In the genomic region with DNA sequence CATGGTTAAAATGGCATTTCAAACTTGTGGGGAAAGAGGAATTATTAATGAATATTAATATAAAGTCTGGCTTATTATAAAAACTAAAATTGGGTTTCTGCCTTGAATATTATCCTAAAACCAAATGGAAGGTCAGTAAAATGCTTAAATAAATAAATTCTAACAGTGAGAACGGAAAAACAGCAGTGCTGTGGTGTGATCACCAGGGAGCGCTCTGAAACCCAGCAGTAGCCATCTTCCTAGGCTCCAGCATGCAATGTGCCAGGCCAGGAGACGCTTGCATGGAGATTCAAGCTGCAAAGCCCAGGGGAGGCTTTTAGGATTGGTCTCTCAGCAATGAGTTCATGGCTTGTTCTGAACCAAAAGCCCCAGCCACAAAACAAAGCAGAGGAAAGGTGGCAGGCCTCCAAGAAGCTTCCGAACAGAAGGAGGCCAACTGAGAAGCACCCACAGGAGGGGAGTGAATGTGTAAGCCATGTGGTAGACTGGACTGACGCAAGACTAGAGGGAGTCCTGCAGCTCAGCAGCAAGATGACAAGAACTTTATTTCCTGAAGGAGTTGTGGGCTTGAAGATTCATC, we compare ENCODE assay signal across 10 mouse cellular contexts. TPM values are rescaled to one million over a fixed set of nuclear protein-coding genes. Genes with fewer than 3 reads are reported as not detected.
DNase-seq lines count a peak whose midpoint lies in the region; ATAC-seq and TF ChIP-seq lines count a peak whose summit lies in the region.
"Had no signal": no experiment of that assay in that cellular context is flagged by ENCODE, and none has a peak within 500 bp of the region (broad histone marks: within the 10 kb centered on the region; RNA-seq: fewer than 3 reads in every experiment).

No protein-coding gene starts in this region.

- peak; percentile 32 for DNase-seq in forebrain, embryonic 14.5 days (ENCODE audit: low spot score)
- peak in 1 of 2 experiments; percentile 12 for DNase-seq in layer of hippocampus, adult 2 months (ENCODE audit: low spot score in 2 of 2)
- no peak for DNase-seq in layer of hippocampus, postnatal 36 days
- DNase-seq in 3134 (ENCODE audit: extremely low read depth, insufficient read length, low spot score) (peak; percentile 16), adipocyte (ENCODE audit: low spot score) (peak; percentile 57)
- no peak for DNase-seq in kidney, adult 2 months
- DNase-seq in frontal cortex, postnatal 10 days (ENCODE audit: low spot score in 2 of 2): no peak

- H3K4me2 ChIP-seq in forebrain, embryonic 14.5 days (ENCODE audit: low read length): no peak overlapping the region
- no peak overlapping the region for H3K4me2 ChIP-seq in forebrain, embryonic 13.5 days
- H3K4me2 ChIP-seq: limb, embryonic 13.5 days had no signal

- no peak for ATAC-seq in forebrain, embryonic 14.5 days
- ATAC-seq in forebrain, embryonic 13.5 days: no peak

- H3K27me3 ChIP-seq in forebrain, embryonic 14.5 days (replicated peaks; ENCODE audit: control insufficient read depth, insufficient read depth, low read length): no peaks in the 10 kb centered on the region
- H3K27me3 ChIP-seq in forebrain, embryonic 13.5 days: no peaks in the 10 kb centered on the region
- no peaks in the 10 kb centered on the region for H3K27me3 ChIP-seq in kidney, adult 2 months (replicated peaks; ENCODE audit: control insufficient read depth, insufficient read depth, low read length)
- H3K27me3 ChIP-seq: limb, embryonic 13.5 days had no signal

- no peak overlapping the region for H3K4me3 ChIP-seq in forebrain, embryonic 14.5 days (ENCODE audit: low read depth, low read length)
- no peak overlapping the region for H3K4me3 ChIP-seq in forebrain, embryonic 13.5 days
- no peak overlapping the region for H3K4me3 ChIP-seq in layer of hippocampus, adult 2 months
- no peak overlapping the region for H3K4me3 ChIP-seq in kidney, adult 2 months (ENCODE audit: insufficient read depth, low read depth, low read length)
- H3K4me3 ChIP-seq: limb, embryonic 13.5 days had no signal

- no peak for TF ChIP-seq POLR2A in kidney, adult 2 months (IDR thresholded peaks at IDR 0.05; ENCODE audit: low read depth, low read length)

- no peaks in the 10 kb centered on the region for H3K36me3 ChIP-seq in forebrain, embryonic 14.5 days (ENCODE audit: control insufficient read depth, insufficient read depth, low read length)
- H3K36me3 ChIP-seq in forebrain, embryonic 13.5 days (ENCODE audit: poor library complexity, severe bottlenecking): no peaks in the 10 kb centered on the region
- no peaks in the 10 kb centered on the region for H3K36me3 ChIP-seq in kidney, adult 2 months (ENCODE audit: control insufficient read depth, insufficient read depth, low read length)
- H3K36me3 ChIP-seq: limb, embryonic 13.5 days had no signal

- no peaks in the 10 kb centered on the region for H3K4me1 ChIP-seq in forebrain, embryonic 14.5 days (ENCODE audit: control insufficient read depth, insufficient read depth, low read length)
- H3K4me1 ChIP-seq in forebrain, embryonic 13.5 days: no peaks in the 10 kb centered on the region
- no peaks in the 10 kb centered on the region for H3K4me1 ChIP-seq in kidney, adult 2 months (ENCODE audit: control insufficient read depth, insufficient read depth, low read length)

- no peak overlapping the region for H3K27ac ChIP-seq in forebrain, embryonic 14.5 days (ENCODE audit: low read depth, low read length)
- H3K27ac ChIP-seq in forebrain, embryonic 13.5 days: no peak overlapping the region
- no peak overlapping the region for H3K27ac ChIP-seq in layer of hippocampus, adult 2 months
- H3K27ac ChIP-seq in kidney, adult 2 months (ENCODE audit: insufficient read depth, low read depth, low read length): no peak overlapping the region
- H3K27ac ChIP-seq: kidney, postnatal 0 days; limb, embryonic 13.5 days had no signal

- H3K9me3 ChIP-seq in forebrain, embryonic 14.5 days (replicated peaks; ENCODE audit: control insufficient read depth, low read length): no peaks in the 10 kb centered on the region
- 0 out of 2 replicates have a peak, but pooled peaks cover 3% of the 10 kb centered on the region for H3K9me3 ChIP-seq in forebrain, embryonic 13.5 days (replicated peaks)
- H3K9me3 ChIP-seq: limb, embryonic 13.5 days had no signal

- 52% methylated on average over 5 of the region's 5 CpGs for WGBS in forebrain, embryonic 14.5 days
- WGBS in forebrain, embryonic 13.5 days: 63% methylated on average over 5 of the region's 5 CpGs
- WGBS in kidney, adult 2 months: 67% methylated on average over 5 of the region's 5 CpGs

- H3K9ac ChIP-seq in forebrain, embryonic 14.5 days (ENCODE audit: low read length): no peak overlapping the region
- no peak overlapping the region for H3K9ac ChIP-seq in forebrain, embryonic 13.5 days
- H3K9ac ChIP-seq: limb, embryonic 13.5 days had no signal

- peak; percentile 60 for TF ChIP-seq CTCF in layer of hippocampus, adult 2 months (conservative IDR thresholded peaks at IDR 0.05)
- TF ChIP-seq CTCF in kidney, adult 2 months (conservative IDR thresholded peaks at IDR 0.05; ENCODE audit: insufficient read depth, insufficient read length, low read depth, low read length): no peak

RNA-seq across cellular contexts. Expression of a gene that starts 52.3 kb away (rescaled TPM):
- 1.8 and 2.9 TPM in 2 replicates for polyA plus RNA-seq in forebrain, embryonic 14.5 days (2014; fragmentation: Nextera tagmentation; extraction: Ambion mirVana)
- 0.98 and 1.0 TPM in 2 replicates for polyA plus RNA-seq in forebrain, embryonic 13.5 days (2015; fragmentation: Nextera tagmentation; extraction: Ambion mirVana)
- total RNA-seq in layer of hippocampus, adult 2 months (2021): 1 to 10 TPM; 1.3 to 3.9 TPM
- 1 to 10 TPM; 3.4 to 5.0 TPM for total RNA-seq in layer of hippocampus, postnatal 36 days (2021)
- polyA plus RNA-seq in kidney, adult 2 months (2012; rRNA removed): 1.6 and 1.7 TPM in 2 replicates

Comparison
In these comparisons a context has a peak if more than half of its experiments do, and no peak if none do; other contexts are left out.
1. DNase-seq: peak in forebrain, embryonic 14.5 days (single experiment), 3134 (single experiment) and adipocyte (single experiment); none in layer of hippocampus, postnatal 36 days (0 of 2), kidney, adult 2 months (single experiment) and frontal cortex, postnatal 10 days (0 of 2).